In genomic region chr9:28432159-28432558, GRCm38 (mm10) we compare ENCODE assay signal across 12 mouse cellular contexts.
"Had no signal": no experiment of that assay in that cellular context is flagged by ENCODE, and none has a peak within 500 bp of the region (broad histone marks: within the 10 kb centered on the region; RNA-seq: fewer than 3 reads in every experiment).

No protein-coding gene starts in this region.

- H3K4me2 ChIP-seq: limb, embryonic 15.5 days; liver, embryonic 12.5 days; lung, embryonic 14.5 days; neural tube, embryonic 12.5 days had no signal

- H3K27me3 ChIP-seq: limb, embryonic 15.5 days; liver, embryonic 12.5 days; neural tube, embryonic 12.5 days had no signal

- H3K4me1 ChIP-seq: limb, embryonic 15.5 days; liver, embryonic 12.5 days; neural tube, embryonic 12.5 days had no signal

- DNase-seq: kidney, adult 18-20 months; kidney, postnatal 10 days; kidney, postnatal 4 days; lung, embryonic 14.5 days; lung, postnatal 10 days; lung, postnatal 4 days; thymus, postnatal 4 days had no signal

- H3K27ac ChIP-seq: layer of hippocampus, adult 2 months; limb, embryonic 15.5 days; liver, embryonic 12.5 days; neural tube, embryonic 12.5 days; stomach, postnatal 0 days had no signal

- H3K36me3 ChIP-seq: limb, embryonic 15.5 days; liver, embryonic 12.5 days; neural tube, embryonic 12.5 days had no signal

- H3K9ac ChIP-seq: limb, embryonic 15.5 days; liver, embryonic 12.5 days; lung, embryonic 14.5 days; neural tube, embryonic 12.5 days had no signal

- ATAC-seq: liver, embryonic 12.5 days had no signal

- H3K9me3 ChIP-seq: limb, embryonic 15.5 days; liver, embryonic 12.5 days; neural tube, embryonic 12.5 days had no signal

- H3K4me3 ChIP-seq: layer of hippocampus, adult 2 months; limb, embryonic 15.5 days; liver, embryonic 12.5 days; neural tube, embryonic 12.5 days had no signal
